Mouse (Mus musculus) embryonic facial prominence, embryonic 13.5 days (tissue): ENCODE measurements around the gene Tmem131l. TPM values are rescaled to one million over a fixed set of nuclear protein-coding genes. Genes with fewer than 3 reads are reported as not detected.

Experiments
- ATAC-seq: fragments of 200-750 bp; cut with Nextera tagmentation; 2 replicates; pipeline ENCODE4 v1.8.0; 2017; ENCODE audit warnings: low read depth; ENCODE audit not compliant: insufficient number of reproducible peaks, insufficient read depth, low FRiP score, low TSS enrichment
- H3K27ac ChIP-seq: fragments of 300-500 bp; sonication (generic); 2 replicates; pipeline ENCODE4 v1.5.1; 2015; ENCODE audit warnings: moderate library complexity, mild to moderate bottlenecking, inconsistent platforms
- H3K27me3 ChIP-seq: fragments of 300-500 bp; sonication (generic); 2 replicates; pipeline ENCODE4 v1.6.1; 2015; ENCODE audit warnings: mild to moderate bottlenecking, inconsistent platforms
- H3K36me3 ChIP-seq: fragments of 300-500 bp; sonication (generic); 2 replicates; pipeline ENCODE4 v1.6.1; 2015; ENCODE audit warnings: mild to moderate bottlenecking, inconsistent platforms
- H3K4me1 ChIP-seq: fragments of 300-500 bp; sonication (generic); 2 replicates; pipeline ENCODE4 v1.6.1; 2015; ENCODE audit warnings: inconsistent platforms
- H3K4me2 ChIP-seq: fragments of 300-500 bp; sonication (generic); 2 replicates; pipeline ENCODE4 v1.6.1; 2015; ENCODE audit warnings: moderate library complexity, mild to moderate bottlenecking, inconsistent platforms
- H3K4me3 ChIP-seq: fragments of 300-500 bp; sonication (generic); 2 replicates; pipeline ENCODE4 v1.5.1; 2015; ENCODE audit warnings: mild to moderate bottlenecking, inconsistent platforms
- H3K9ac ChIP-seq: fragments of 300-500 bp; sonication (generic); 2 replicates; pipeline ENCODE4 v1.6.1; 2015; ENCODE audit warnings: mild to moderate bottlenecking, inconsistent platforms
- H3K9me3 ChIP-seq: fragments of 300-500 bp; sonication (generic); 2 replicates; pipeline ENCODE4 v1.6.1; 2016; ENCODE audit warnings: inconsistent platforms
- WGBS: fragments of 180-500 bp; shearing (Covaris S2); methylation state at CpG from one replicate; pipeline ENCODE4 v1.1.7; 2015; ENCODE audit warnings: mixed read lengths; 5-methylcytosine and 5-hydroxymethylcytosine counted together
- polyA plus RNA-seq: library from polyadenylated mRNA; unstranded; fragments of >200 nt; fragmentation: Nextera tagmentation; extraction: Ambion mirVana; gene quantifications from 2 replicates; pipeline ENCODE4 v1.2.1, GENCODE M21; 2015

The Tmem131l gene
- polyA plus RNA-seq, 1 experiment from 2014 or later: 67.4 TPM

GRCm38 (mm10) chr3:84070811-84071210 is 30.8 kb upstream of the Tmem131l start:
- H3K4me2 ChIP-seq: no peak overlapping the region
- no peak for ATAC-seq
- H3K36me3 ChIP-seq: no peaks in the 10 kb centered on the region
- H3K27ac ChIP-seq: no peak overlapping the region
- H3K9ac ChIP-seq: no peak overlapping the region
- WGBS: 85% methylated on average over 8 of the region's 8 CpGs
- H3K27me3 ChIP-seq: no peaks in the 10 kb centered on the region
- no peak overlapping the region for H3K4me3 ChIP-seq
- 0 out of 2 replicates have a peak, but pooled peaks cover 2% of the 10 kb centered on the region for H3K4me1 ChIP-seq
- no peaks in the 10 kb centered on the region for H3K9me3 ChIP-seq

GRCm38 (mm10) chr3:84068831-84069709 is 29.1 kb upstream of the Tmem131l start:
- no peaks in the 10 kb centered on the region for H3K27me3 ChIP-seq
- no peak overlapping the region for H3K27ac ChIP-seq
- 81% methylated on average over 13 of the region's 13 CpGs for WGBS
- H3K9ac ChIP-seq: no peak overlapping the region
- no peaks in the 10 kb centered on the region for H3K4me1 ChIP-seq
- no peak overlapping the region for H3K4me3 ChIP-seq
- ATAC-seq: no peak
- no peak overlapping the region for H3K4me2 ChIP-seq
- H3K9me3 ChIP-seq: no peaks in the 10 kb centered on the region
- H3K36me3 ChIP-seq: no peaks in the 10 kb centered on the region

GRCm38 (mm10) chr3:84065825-84066224 is 25.9 kb upstream of the Tmem131l start:
- Histone ChIP-seq H3K27me3 (no peaks in the 10 kb centered on the region), H3K36me3 (no peaks in the 10 kb centered on the region), H3K4me1 (0 out of 2 replicates have a peak, but pooled peaks cover 3% of the 10 kb centered on the region), H3K4me2 (no peak overlapping the region), H3K9me3 (no peaks in the 10 kb centered on the region), H3K27ac (no peak overlapping the region), H3K4me3 (no peak overlapping the region), H3K9ac (no peak overlapping the region)
- WGBS: 77% methylated on average over 4 of the region's 4 CpGs
- no peak for ATAC-seq

- H3K27ac ChIP-seq: no peak overlapping the region
- no peak overlapping the region for H3K4me2 ChIP-seq
- H3K36me3 ChIP-seq: no peaks in the 10 kb centered on the region
- 82% methylated on average over 2 of the region's 2 CpGs for WGBS
- peaks cover 17% of the 10 kb centered on the region for H3K4me1 ChIP-seq
- no peaks in the 10 kb centered on the region for H3K27me3 ChIP-seq
- H3K4me3 ChIP-seq: no peak overlapping the region
- H3K9me3 ChIP-seq: no peaks in the 10 kb centered on the region
- H3K9ac ChIP-seq: no peak overlapping the region
- ATAC-seq: no peak
Observed at GRCm38 (mm10) chr3:84063369-84063914, 23.5 kb upstream of the Tmem131l start.

- Histone ChIP-seq H3K9ac (no peak overlapping the region), H3K4me3 (no peak overlapping the region), H3K9me3 (no peaks in the 10 kb centered on the region), H3K27me3 (no peaks in the 10 kb centered on the region), H3K27ac (peak overlapping the region; percentile 62; the same call in 1 of the 2 replicates), H3K4me2 (no peak overlapping the region), H3K4me1 (peaks cover 17% of the 10 kb centered on the region), H3K36me3 (no peaks in the 10 kb centered on the region)
- no peak for ATAC-seq
- 69% methylated on average over 13 of the region's 13 CpGs for WGBS
Observed at GRCm38 (mm10) chr3:84061523-84062453, 21.8 kb upstream of the Tmem131l start.

- 78% methylated on average over 5 of the region's 5 CpGs for WGBS
- Histone ChIP-seq H3K4me3 (no peak overlapping the region), H3K4me2 (no peak overlapping the region), H3K4me1 (peaks cover 17% of the 10 kb centered on the region), H3K9me3 (no peaks in the 10 kb centered on the region), H3K9ac (no peak overlapping the region), H3K27ac (no peak overlapping the region), H3K36me3 (no peaks in the 10 kb centered on the region), H3K27me3 (no peaks in the 10 kb centered on the region)
- ATAC-seq: no peak
Observed at GRCm38 (mm10) chr3:84060946-84061345, 21.0 kb upstream of the Tmem131l start.

GRCm38 (mm10) chr3:84060128-84060527 is 20.2 kb upstream of the Tmem131l start:
- Histone ChIP-seq H3K36me3 (no peaks in the 10 kb centered on the region), H3K4me1 (peaks cover 17% of the 10 kb centered on the region), H3K9ac (no peak overlapping the region), H3K4me2 (peak overlapping the region; percentile 45), H3K27me3 (no peaks in the 10 kb centered on the region), H3K9me3 (no peaks in the 10 kb centered on the region), H3K4me3 (no peak overlapping the region), H3K27ac (peak overlapping the region; percentile 82)
- no peak for ATAC-seq
- 6% methylated on average over 4 of the region's 4 CpGs for WGBS

GRCm38 (mm10) chr3:84059676-84060075 is 19.7 kb upstream of the Tmem131l start:
- H3K4me2 ChIP-seq: peak overlapping the region; percentile 45
- H3K4me3 ChIP-seq: no peak overlapping the region
- 6% methylated on average over 4 of the region's 4 CpGs for whole genome bisulfite sequencing
- H3K9ac ChIP-seq: no peak overlapping the region
- peaks cover 17% of the 10 kb centered on the region for H3K4me1 ChIP-seq
- no peaks in the 10 kb centered on the region for H3K9me3 ChIP-seq
- ATAC-seq: no peak
- H3K27me3 ChIP-seq: no peaks in the 10 kb centered on the region
- peak overlapping the region; percentile 82 for H3K27ac ChIP-seq
- H3K36me3 ChIP-seq: no peaks in the 10 kb centered on the region

- ATAC-seq: 0 out of 2 replicates have a peak, but pooled peaks have one; percentile 69
- no peaks in the 10 kb centered on the region for H3K36me3 ChIP-seq
- peak overlapping the region; percentile 82 for H3K27ac ChIP-seq
- peaks cover 17% of the 10 kb centered on the region for H3K4me1 ChIP-seq
- no peaks in the 10 kb centered on the region for H3K27me3 ChIP-seq
- H3K9ac ChIP-seq: no peak overlapping the region
- no peak overlapping the region for H3K4me3 ChIP-seq
- H3K9me3 ChIP-seq: no peaks in the 10 kb centered on the region
- WGBS: 9% methylated on average over 13 of the region's 13 CpGs
- peak overlapping the region; percentile 45 for H3K4me2 ChIP-seq
Observed at GRCm38 (mm10) chr3:84059261-84059660, 19.3 kb upstream of the Tmem131l start.

GRCm38 (mm10) chr3:84048729-84049175 is 8.8 kb upstream of the Tmem131l start:
- peak overlapping the region; percentile 44 for H3K4me2 ChIP-seq
- ATAC-seq: peak; percentile 84
- WGBS: 2% methylated on average over 9 of the region's 9 CpGs
- H3K36me3 ChIP-seq: no peaks in the 10 kb centered on the region
- H3K27me3 ChIP-seq: no peaks in the 10 kb centered on the region
- 0 out of 2 replicates have a peak overlapping the region, but pooled peaks have one; percentile 11 for H3K4me3 ChIP-seq
- 0 out of 2 replicates have a peak overlapping the region, but pooled peaks have one; percentile 27 for H3K9ac ChIP-seq
- peaks cover 4% of the 10 kb centered on the region; the same call in 1 of the 2 replicates for H3K9me3 ChIP-seq
- peaks cover 22% of the 10 kb centered on the region for H3K4me1 ChIP-seq
- peak overlapping the region; percentile 78 for H3K27ac ChIP-seq

GRCm38 (mm10) chr3:84046206-84046605 is 6.2 kb upstream of the Tmem131l start:
- WGBS: 89% methylated on average over 8 of the region's 8 CpGs
- H3K4me3 ChIP-seq: no peak overlapping the region
- H3K27ac ChIP-seq: no peak overlapping the region
- ATAC-seq: no peak
- H3K4me1 ChIP-seq: peaks cover 22% of the 10 kb centered on the region
- H3K4me2 ChIP-seq: no peak overlapping the region
- H3K36me3 ChIP-seq: no peaks in the 10 kb centered on the region
- no peaks in the 10 kb centered on the region for H3K9me3 ChIP-seq
- no peaks in the 10 kb centered on the region for H3K27me3 ChIP-seq
- no peak overlapping the region for H3K9ac ChIP-seq
